Mouse (Mus musculus): ENCODE measurements around the gene Kcna2. TPM values are rescaled to one million over a fixed set of nuclear protein-coding genes. Genes with fewer than 3 reads are reported as not detected.
A peak's percentile ranks its signal among the peaks of the same experiment; 100 is the strongest.

The Kcna2 gene
- polyA plus RNA-seq, 1 experiment: 0.15 TPM

DNA sequence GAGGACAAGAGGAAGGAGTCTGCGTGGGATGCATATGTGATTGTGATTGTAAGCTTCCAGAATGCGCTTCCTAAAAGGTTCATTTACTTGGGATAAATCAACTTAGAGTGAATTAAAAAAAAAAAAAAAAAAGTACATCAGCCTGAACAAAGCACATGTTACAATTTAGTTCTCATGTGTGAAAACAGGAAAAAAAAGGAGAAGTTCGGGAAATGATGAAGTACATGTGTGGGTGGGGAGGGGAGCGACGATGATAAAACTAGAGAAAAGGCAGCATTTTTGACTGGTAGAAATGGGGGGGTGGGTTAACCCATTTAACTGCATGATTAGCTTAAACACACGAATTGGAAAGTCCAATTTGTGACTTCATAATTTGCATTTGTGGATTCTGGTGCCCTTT is 33.7 kb upstream of the Kcna2 start:
- H3K36me3 ChIP-seq (ENCODE audit: control insufficient read depth, insufficient read depth, low read length, poor library complexity, severe bottlenecking): no peaks in the 10 kb centered on the region
- no peak overlapping the region for H3K4me3 ChIP-seq (ENCODE audit: low read depth, low read length)
- no peaks in the 10 kb centered on the region for H3K4me1 ChIP-seq (ENCODE audit: control insufficient read depth, insufficient read depth, low read length)
- no peak overlapping the region for H3K27ac ChIP-seq (ENCODE audit: insufficient read depth, low read length)
- no peak for TF ChIP-seq CTCF (IDR thresholded peaks at IDR 0.05; ENCODE audit: low read depth, low read length)
- TF ChIP-seq EP300 (IDR thresholded peaks at IDR 0.05; ENCODE audit: insufficient read depth, low read depth, low read length): no peak
- no peak for TF ChIP-seq POLR2A (IDR thresholded peaks at IDR 0.05; ENCODE audit: insufficient read depth, low read length)
- no peak overlapping the region for H3K9ac ChIP-seq (ENCODE audit: low read depth, poor library complexity, severe bottlenecking)
- H3K27me3 ChIP-seq (ENCODE audit: control insufficient read depth, insufficient read depth, low read length, poor library complexity, severe bottlenecking): no peaks in the 10 kb centered on the region
- H3K9me3 ChIP-seq (replicated peaks; ENCODE audit: control insufficient read depth, insufficient read depth, low read length, poor library complexity, severe bottlenecking): no peaks in the 10 kb centered on the region

DNA sequence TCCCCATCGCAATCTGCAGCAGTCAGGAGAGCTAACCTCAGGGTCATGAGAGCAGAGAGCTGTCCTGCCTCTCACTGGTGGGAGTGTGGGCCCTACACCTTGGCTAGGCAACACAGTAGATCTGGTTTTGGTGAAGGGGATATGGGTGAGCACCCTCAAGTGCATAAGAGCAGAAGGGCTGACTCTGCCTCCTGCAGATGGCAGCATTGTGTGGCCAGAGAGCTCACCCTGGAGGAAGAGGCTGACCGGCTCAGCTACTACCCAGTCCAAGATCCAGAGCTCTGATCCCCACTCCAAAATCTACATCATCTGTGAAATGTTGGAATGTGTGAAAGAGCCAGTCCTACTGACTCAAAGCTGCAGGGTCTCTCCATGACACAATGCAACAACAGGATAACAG is 27.1 kb upstream of the Kcna2 start:
- no peaks in the 10 kb centered on the region for H3K36me3 ChIP-seq (ENCODE audit: control insufficient read depth, insufficient read depth, low read length, poor library complexity, severe bottlenecking)
- no peaks in the 10 kb centered on the region for H3K27me3 ChIP-seq (ENCODE audit: control insufficient read depth, insufficient read depth, low read length, poor library complexity, severe bottlenecking)
- H3K9ac ChIP-seq (ENCODE audit: low read depth, poor library complexity, severe bottlenecking): no peak overlapping the region
- no peak overlapping the region for H3K27ac ChIP-seq (ENCODE audit: insufficient read depth, low read length)
- no peaks in the 10 kb centered on the region for H3K4me1 ChIP-seq (ENCODE audit: control insufficient read depth, insufficient read depth, low read length)
- no peak overlapping the region for H3K4me3 ChIP-seq (ENCODE audit: low read depth, low read length)
- no peaks in the 10 kb centered on the region for H3K9me3 ChIP-seq (replicated peaks; ENCODE audit: control insufficient read depth, insufficient read depth, low read length, poor library complexity, severe bottlenecking)
- TF ChIP-seq CTCF (IDR thresholded peaks at IDR 0.05; ENCODE audit: low read depth, low read length): peak; percentile 1
- TF ChIP-seq EP300 (IDR thresholded peaks at IDR 0.05; ENCODE audit: insufficient read depth, low read depth, low read length): no peak
- no peak for TF ChIP-seq POLR2A (IDR thresholded peaks at IDR 0.05; ENCODE audit: insufficient read depth, low read length)

- Histone ChIP-seq H3K9me3 (replicated peaks; ENCODE audit: control insufficient read depth, insufficient read depth, low read length, poor library complexity, severe bottlenecking) (no peaks in the 10 kb centered on the region), H3K27me3 (ENCODE audit: control insufficient read depth, insufficient read depth, low read length, poor library complexity, severe bottlenecking) (no peaks in the 10 kb centered on the region), H3K9ac (ENCODE audit: low read depth, poor library complexity, severe bottlenecking) (no peak overlapping the region), H3K4me3 (ENCODE audit: low read depth, low read length) (no peak overlapping the region), H3K4me1 (ENCODE audit: control insufficient read depth, insufficient read depth, low read length) (no peaks in the 10 kb centered on the region), H3K27ac (ENCODE audit: insufficient read depth, low read length) (no peak overlapping the region), H3K36me3 (ENCODE audit: control insufficient read depth, insufficient read depth, low read length, poor library complexity, severe bottlenecking) (no peaks in the 10 kb centered on the region)
- TF ChIP-seq EP300 (IDR thresholded peaks at IDR 0.05; ENCODE audit: insufficient read depth, low read depth, low read length) (no peak), CTCF (IDR thresholded peaks at IDR 0.05; ENCODE audit: low read depth, low read length) (no peak), POLR2A (IDR thresholded peaks at IDR 0.05; ENCODE audit: insufficient read depth, low read length) (no peak)
Measured at GRCm38 (mm10) chr3:107075705-107076104, 25.2 kb upstream of the Kcna2 start.

- Histone ChIP-seq H3K27me3 (ENCODE audit: control insufficient read depth, insufficient read depth, low read length, poor library complexity, severe bottlenecking) (no peaks in the 10 kb centered on the region), H3K9me3 (replicated peaks; ENCODE audit: control insufficient read depth, insufficient read depth, low read length, poor library complexity, severe bottlenecking) (no peaks in the 10 kb centered on the region), H3K9ac (ENCODE audit: low read depth, poor library complexity, severe bottlenecking) (no peak overlapping the region), H3K36me3 (ENCODE audit: control insufficient read depth, insufficient read depth, low read length, poor library complexity, severe bottlenecking) (no peaks in the 10 kb centered on the region), H3K27ac (ENCODE audit: insufficient read depth, low read length) (no peak overlapping the region), H3K4me3 (ENCODE audit: low read depth, low read length) (no peak overlapping the region), H3K4me1 (ENCODE audit: control insufficient read depth, insufficient read depth, low read length) (no peaks in the 10 kb centered on the region)
- TF ChIP-seq EP300 (IDR thresholded peaks at IDR 0.05; ENCODE audit: insufficient read depth, low read depth, low read length): no peak
- no peak for TF ChIP-seq POLR2A (IDR thresholded peaks at IDR 0.05; ENCODE audit: insufficient read depth, low read length)
- TF ChIP-seq CTCF (IDR thresholded peaks at IDR 0.05; ENCODE audit: low read depth, low read length): no peak
Measured at GRCm38 (mm10) chr3:107076658-107077057, 24.3 kb upstream of the Kcna2 start.

DNA sequence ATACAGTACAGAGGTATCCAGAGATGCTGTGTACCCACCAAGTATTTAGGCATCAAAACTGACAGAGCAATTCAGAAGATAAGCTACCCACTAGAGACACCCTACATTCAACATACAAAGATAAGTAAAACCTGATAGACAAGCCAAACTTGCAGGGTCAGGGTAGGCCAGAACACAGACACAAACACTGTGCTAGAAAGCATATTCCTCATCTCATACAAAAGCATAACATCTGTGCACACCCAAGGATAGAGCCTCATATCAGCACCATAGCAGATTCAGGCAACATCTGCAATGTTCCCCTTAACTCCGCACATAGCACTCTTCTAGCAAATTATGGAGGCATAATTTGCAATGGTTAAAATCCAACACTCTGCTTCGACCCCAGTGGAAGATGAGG is 23.8 kb upstream of the Kcna2 start:
- Histone ChIP-seq H3K27me3 (ENCODE audit: control insufficient read depth, insufficient read depth, low read length, poor library complexity, severe bottlenecking) (no peaks in the 10 kb centered on the region), H3K27ac (ENCODE audit: insufficient read depth, low read length) (no peak overlapping the region), H3K9me3 (replicated peaks; ENCODE audit: control insufficient read depth, insufficient read depth, low read length, poor library complexity, severe bottlenecking) (no peaks in the 10 kb centered on the region), H3K36me3 (ENCODE audit: control insufficient read depth, insufficient read depth, low read length, poor library complexity, severe bottlenecking) (no peaks in the 10 kb centered on the region), H3K9ac (ENCODE audit: low read depth, poor library complexity, severe bottlenecking) (no peak overlapping the region), H3K4me1 (ENCODE audit: control insufficient read depth, insufficient read depth, low read length) (no peaks in the 10 kb centered on the region), H3K4me3 (ENCODE audit: low read depth, low read length) (no peak overlapping the region)
- TF ChIP-seq POLR2A (IDR thresholded peaks at IDR 0.05; ENCODE audit: insufficient read depth, low read length): no peak
- no peak for TF ChIP-seq EP300 (IDR thresholded peaks at IDR 0.05; ENCODE audit: insufficient read depth, low read depth, low read length)

GRCm38 (mm10) chr3:107080803-107081202 is 20.1 kb upstream of the Kcna2 start:
- no peak overlapping the region for H3K4me3 ChIP-seq (ENCODE audit: low read depth, low read length)
- H3K9me3 ChIP-seq (replicated peaks; ENCODE audit: control insufficient read depth, insufficient read depth, low read length, poor library complexity, severe bottlenecking): no peaks in the 10 kb centered on the region
- no peaks in the 10 kb centered on the region for H3K36me3 ChIP-seq (ENCODE audit: control insufficient read depth, insufficient read depth, low read length, poor library complexity, severe bottlenecking)
- H3K27ac ChIP-seq (ENCODE audit: insufficient read depth, low read length): no peak overlapping the region
- H3K9ac ChIP-seq (ENCODE audit: low read depth, poor library complexity, severe bottlenecking): no peak overlapping the region
- no peaks in the 10 kb centered on the region for H3K4me1 ChIP-seq (ENCODE audit: control insufficient read depth, insufficient read depth, low read length)
- H3K27me3 ChIP-seq (ENCODE audit: control insufficient read depth, insufficient read depth, low read length, poor library complexity, severe bottlenecking): no peaks in the 10 kb centered on the region
- TF ChIP-seq POLR2A (IDR thresholded peaks at IDR 0.05; ENCODE audit: insufficient read depth, low read length) (no peak), CTCF (IDR thresholded peaks at IDR 0.05; ENCODE audit: low read depth, low read length) (no peak), EP300 (IDR thresholded peaks at IDR 0.05; ENCODE audit: insufficient read depth, low read depth, low read length) (no peak)

All from ES-Bruce4 (cell line).